Mouse (Mus musculus) ES-E14 (cell line): ENCODE results near the gene Aldh5a1.

Experiments
- CHD2 ChIP-seq: IDR thresholded peaks from 2 replicates; pipeline ENCODE4 v1.6.1; 2014; ENCODE audit warnings: mild to moderate bottlenecking, low read depth, low read length, inconsistent platforms
- HCFC1 ChIP-seq: IDR thresholded peaks from 2 replicates; pipeline ENCODE4 v1.6.1; 2012; ENCODE audit warnings: low read length, inconsistent platforms, borderline replicate concordance; ENCODE audit not compliant: insufficient read depth
- ZNF384 ChIP-seq: IDR thresholded peaks from 2 replicates; pipeline ENCODE4 v1.6.1; 2012; ENCODE audit warnings: low read depth, low read length, inconsistent platforms

GRCm38 (mm10) chr13:24936772-24937107, 721 bp downstream of the Aldh5a1 start:
- TF ChIP-seq HCFC1 = no peak
- TF ChIP-seq CHD2 = no peak
- no peak for TF ChIP-seq ZNF384
